Mouse (Mus musculus) adrenal gland, postnatal 10 days (tissue): ENCODE measurements around the gene Vmn2r53. TPM values are rescaled to one million over a fixed set of nuclear protein-coding genes. Genes with fewer than 3 reads are reported as not detected.
"Not testable (repeated sequence)": the region's sequence is repeated elsewhere in the genome, so short reads cannot be mapped to it uniquely, and the experiment has no call there.

Experiments used
- DNase-seq: peaks from one replicate; pipeline ENCODE4 v3.0.0; 2021; ENCODE audit warnings: mixed read lengths
- long read RNA-seq, 2 experiments: library from polyadenylated mRNA; stranded (forward); transcript quantifications; one replicate each; pipeline ENCODE4 v2.0.0; 2021
- total RNA-seq, 2 experiments: library from RNA; stranded (reverse); gene quantifications; 2 replicates each; pipeline ENCODE4 v1.2.3; 2021

Gene Vmn2r53
- under 1 TPM; under 0.01 to 0.06 TPM for total RNA-seq
- long read RNA-seq, experiment 1, result 0 reads
- long read RNA-seq, experiment 2, result 0 reads

GRCm38 (mm10) chr7:12608688-12609087 lies at the start of gene Vmn2r53:
Gene Vmn2r53 (minus strand): TSS chr7:12608788.
- DNase-seq, result no peak

- not testable (repeated sequence) for DNase-seq
Observed at GRCm38 (mm10) chr7:12640219-12640618, 31.6 kb upstream of the Vmn2r53 start, which contains the start of gene Vmn2r54. Gene Vmn2r54 (minus strand): TSS chr7:12640319.

Other genes starting within 250 kb of the Vmn2r53 start
- not detected for gene Vmn1r84, start 239.5 kb downstream of the Vmn2r53 start, total RNA-seq
- gene Zfp551, start 186.0 kb downstream of the Vmn2r53 start, total RNA-seq, result 1 to 10 TPM; 3.0 to 4.8 TPM
- gene Zfp606, start 130.5 kb downstream of the Vmn2r53 start, total RNA-seq, result 10 to 100 TPM in 1 of 2 experiments, 1 to 10 TPM in 1; 8.8 to 16.4 TPM
- not detected for gene 2900092C05Rik, start 96.3 kb downstream of the Vmn2r53 start, total RNA-seq
- not detected for gene Vmn2r54, start 31.5 kb upstream of the Vmn2r53 start, total RNA-seq
- gene Vmn2r55, start 76.2 kb upstream of the Vmn2r53 start, total RNA-seq, result under 1 TPM in 1 of 2 experiments, not detected in 1; 0.15 TPM
- not detected for gene Vmn2r56, start 126.2 kb upstream of the Vmn2r53 start, total RNA-seq
- 1 to 10 TPM; 2.5 to 5.0 TPM for gene Zscan18, start 194.8 kb upstream of the Vmn2r53 start, total RNA-seq
- gene Zfp329, start 210.1 kb upstream of the Vmn2r53 start, total RNA-seq, result 10 to 100 TPM in 1 of 2 experiments, 1 to 10 TPM in 1; 7.8 to 14.0 TPM
- gene Zfp110, start 226.0 kb upstream of the Vmn2r53 start, total RNA-seq, result 10 to 100 TPM; 22.4 to 25.6 TPM